Mouse (Mus musculus): ENCODE data around the gene Ppfia2.

Ppfia2 gene

GRCm38 (mm10) chr10:106665221-106665620, 195.1 kb downstream of the Ppfia2 start:
- DNase-seq (ENCODE audit: low read depth, low spot score): no peak

- no peak for DNase-seq (ENCODE audit: low read depth, low spot score)
Measured at GRCm38 (mm10) chr10:106670170-106670569, 200.0 kb downstream of the Ppfia2 start.

- DNase-seq (ENCODE audit: low read depth, low spot score): no peak
Measured at GRCm38 (mm10) chr10:106681395-106681794, 211.3 kb downstream of the Ppfia2 start.

- no peak for DNase-seq (ENCODE audit: low read depth, low spot score)
Measured at GRCm38 (mm10) chr10:106685519-106685918, 215.4 kb downstream of the Ppfia2 start.

- no peak for DNase-seq (ENCODE audit: low read depth, low spot score)
Measured at GRCm38 (mm10) chr10:106719936-106720335, 249.8 kb downstream of the Ppfia2 start.

GRCm38 (mm10) chr10:106732265-106732664, 262.1 kb downstream of the Ppfia2 start:
- DNase-seq (ENCODE audit: low read depth, low spot score): no peak

GRCm38 (mm10) chr10:106736230-106737063, 266.3 kb downstream of the Ppfia2 start:
- no peak for DNase-seq (ENCODE audit: low read depth, low spot score)

- DNase-seq (ENCODE audit: low read depth, low spot score): no peak
Measured at GRCm38 (mm10) chr10:106738190-106738589, 268.1 kb downstream of the Ppfia2 start.

GRCm38 (mm10) chr10:106744966-106745365, 274.8 kb downstream of the Ppfia2 start:
- DNase-seq (ENCODE audit: low read depth, low spot score): no peak

- DNase-seq (ENCODE audit: low read depth, low spot score): no peak
Measured at GRCm38 (mm10) chr10:106761061-106761460, 290.9 kb downstream of the Ppfia2 start.

- no peak for DNase-seq (ENCODE audit: low read depth, low spot score)
Measured at GRCm38 (mm10) chr10:106763785-106764184, 293.6 kb downstream of the Ppfia2 start.

- DNase-seq (ENCODE audit: low read depth, low spot score): no peak
Measured at GRCm38 (mm10) chr10:106775571-106775970, 305.4 kb downstream of the Ppfia2 start.

- no peak for DNase-seq (ENCODE audit: low read depth, low spot score)
Measured at GRCm38 (mm10) chr10:106815447-106815846, 345.3 kb downstream of the Ppfia2 start.

GRCm38 (mm10) chr10:106818381-106818780, 348.2 kb downstream of the Ppfia2 start:
- DNase-seq (ENCODE audit: low read depth, low spot score): no peak

GRCm38 (mm10) chr10:106824215-106824614, 354.1 kb downstream of the Ppfia2 start:
- DNase-seq (ENCODE audit: low read depth, low spot score): no peak

GRCm38 (mm10) chr10:106838476-106838875, 368.3 kb downstream of the Ppfia2 start:
- no peak for DNase-seq (ENCODE audit: low read depth, low spot score)

GRCm38 (mm10) chr10:106858106-106858505, 388.0 kb downstream of the Ppfia2 start:
- DNase-seq (ENCODE audit: low read depth, low spot score): no peak

GRCm38 (mm10) chr10:106870233-106870632, 400.1 kb downstream of the Ppfia2 start:
- no peak for DNase-seq (ENCODE audit: low read depth, low spot score)

- no peak for DNase-seq (ENCODE audit: low read depth, low spot score)
Measured at GRCm38 (mm10) chr10:106871847-106872246, 401.7 kb downstream of the Ppfia2 start.

- DNase-seq (ENCODE audit: low read depth, low spot score): no peak
Measured at GRCm38 (mm10) chr10:106872714-106873113, 402.6 kb downstream of the Ppfia2 start.

GRCm38 (mm10) chr10:106881330-106881729, 411.2 kb downstream of the Ppfia2 start:
- DNase-seq (ENCODE audit: low read depth, low spot score): no peak

GRCm38 (mm10) chr10:106896351-106896750, 426.2 kb downstream of the Ppfia2 start:
- no peak for DNase-seq (ENCODE audit: low read depth, low spot score)

- no peak for DNase-seq (ENCODE audit: low read depth, low spot score)
Measured at GRCm38 (mm10) chr10:106910108-106910507, 440.0 kb downstream of the Ppfia2 start.
